Mouse (Mus musculus): ENCODE results near the gene Parvb.
A peak's percentile ranks its signal among the peaks of the same experiment; 100 is the strongest.

Parvb gene

GRCm38 (mm10) chr15:84223423-84223822, 8.4 kb upstream of the Parvb start:
- peaks cover 12% of the 10 kb centered on the region; the same call in 1 of the 2 replicates for H3K27me3 ChIP-seq (ENCODE audit: insufficient read depth, low read length)
- no peaks in the 10 kb centered on the region for H3K36me3 ChIP-seq (ENCODE audit: insufficient read depth, low read length)
- H3K9me3 ChIP-seq (ENCODE audit: low read length): peaks cover 3% of the 10 kb centered on the region
- no peak for TF ChIP-seq NANOG (IDR thresholded peaks at IDR 0.05; ENCODE audit: borderline replicate concordance, low read length)
- no peak for TF ChIP-seq POU5F1 (IDR thresholded peaks at IDR 0.05; ENCODE audit: borderline replicate concordance, low read length)
- H3K4me3 ChIP-seq (replicated peaks; ENCODE audit: low read length): no peak overlapping the region
- peaks cover 55% of the 10 kb centered on the region for H3K4me1 ChIP-seq (replicated peaks; ENCODE audit: low read depth, low read length)

- TF ChIP-seq NANOG (IDR thresholded peaks at IDR 0.05; ENCODE audit: borderline replicate concordance, low read length): no peak
- TF ChIP-seq POU5F1 (IDR thresholded peaks at IDR 0.05; ENCODE audit: borderline replicate concordance, low read length): no peak
- no peak for TF ChIP-seq CTCF (conservative IDR thresholded peaks at IDR 0.05; ENCODE audit: low read length)
- H3K4me1 ChIP-seq (replicated peaks; ENCODE audit: low read depth, low read length): peaks cover 46% of the 10 kb centered on the region
- H3K36me3 ChIP-seq (ENCODE audit: insufficient read depth, low read length): no peaks in the 10 kb centered on the region
- H3K27me3 ChIP-seq (ENCODE audit: insufficient read depth, low read length): peaks cover 6% of the 10 kb centered on the region; the same call in 1 of the 2 replicates
- no peak overlapping the region for H3K4me3 ChIP-seq (replicated peaks; ENCODE audit: low read length)
- peaks cover 3% of the 10 kb centered on the region for H3K9me3 ChIP-seq (ENCODE audit: low read length)
These were observed 7.1 kb upstream of the Parvb start for GRCm38 (mm10) chr15:84224779-84225178.

GRCm38 (mm10) chr15:84226918-84227317, 4.9 kb upstream of the Parvb start:
- peaks cover 65% of the 10 kb centered on the region for H3K4me1 ChIP-seq (replicated peaks; ENCODE audit: low read depth, low read length)
- TF ChIP-seq CTCF (conservative IDR thresholded peaks at IDR 0.05; ENCODE audit: low read length) (no peak), NANOG (IDR thresholded peaks at IDR 0.05; ENCODE audit: borderline replicate concordance, low read length) (no peak), POU5F1 (IDR thresholded peaks at IDR 0.05; ENCODE audit: borderline replicate concordance, low read length) (no peak)
- H3K36me3 ChIP-seq (ENCODE audit: insufficient read depth, low read length): no peaks in the 10 kb centered on the region
- H3K27me3 ChIP-seq (ENCODE audit: insufficient read depth, low read length): peaks cover 14% of the 10 kb centered on the region
- no peak overlapping the region for H3K4me3 ChIP-seq (replicated peaks; ENCODE audit: low read length)
- H3K9me3 ChIP-seq (ENCODE audit: low read length): no peaks in the 10 kb centered on the region

GRCm38 (mm10) chr15:84230661-84231060, 1.2 kb upstream of the Parvb start:
- TF ChIP-seq NANOG (IDR thresholded peaks at IDR 0.05; ENCODE audit: borderline replicate concordance, low read length): no peak
- no peak for TF ChIP-seq POU5F1 (IDR thresholded peaks at IDR 0.05; ENCODE audit: borderline replicate concordance, low read length)
- TF ChIP-seq CTCF (conservative IDR thresholded peaks at IDR 0.05; ENCODE audit: low read length): no peak
- Histone ChIP-seq H3K36me3 (ENCODE audit: insufficient read depth, low read length) (0 out of 2 replicates have a peak, but pooled peaks cover 4% of the 10 kb centered on the region), H3K4me1 (replicated peaks; ENCODE audit: low read depth, low read length) (peaks cover 77% of the 10 kb centered on the region), H3K9me3 (ENCODE audit: low read length) (no peaks in the 10 kb centered on the region), H3K27me3 (ENCODE audit: insufficient read depth, low read length) (peaks cover 14% of the 10 kb centered on the region), H3K4me3 (replicated peaks; ENCODE audit: low read length) (peak overlapping the region; percentile 87)

- TF ChIP-seq NANOG (IDR thresholded peaks at IDR 0.05; ENCODE audit: borderline replicate concordance, low read length) (no peak), POU5F1 (IDR thresholded peaks at IDR 0.05; ENCODE audit: borderline replicate concordance, low read length) (no peak), CTCF (conservative IDR thresholded peaks at IDR 0.05; ENCODE audit: low read length) (no peak)
- peaks cover 77% of the 10 kb centered on the region for H3K4me1 ChIP-seq (replicated peaks; ENCODE audit: low read depth, low read length)
These were observed 630 bp upstream of the Parvb start for GRCm38 (mm10) chr15:84231113-84231712.

GRCm38 (mm10) chr15:84232609-84233008, 766 bp downstream of the Parvb start:
- Histone ChIP-seq H3K9me3 (ENCODE audit: low read length) (no peaks in the 10 kb centered on the region), H3K4me1 (replicated peaks; ENCODE audit: low read depth, low read length) (peaks cover 79% of the 10 kb centered on the region), H3K27me3 (ENCODE audit: insufficient read depth, low read length) (peaks cover 14% of the 10 kb centered on the region)

More at GRCm38 (mm10) chr15:84231113-84231712, 630 bp upstream of the Parvb start:
- H3K9me3 ChIP-seq (ENCODE audit: low read length): no peaks in the 10 kb centered on the region
- H3K4me3 ChIP-seq (replicated peaks; ENCODE audit: low read length): peak overlapping the region; percentile 87
- peaks cover 6% of the 10 kb centered on the region; the same call in 1 of the 2 replicates for H3K36me3 ChIP-seq (ENCODE audit: insufficient read depth, low read length)
- peaks cover 14% of the 10 kb centered on the region for H3K27me3 ChIP-seq (ENCODE audit: insufficient read depth, low read length)

GRCm38 (mm10) chr15:84234794-84235581, 3.1 kb downstream of the Parvb start:
- Histone ChIP-seq H3K4me1 (replicated peaks; ENCODE audit: low read depth, low read length) (peaks cover 88% of the 10 kb centered on the region), H3K27me3 (ENCODE audit: insufficient read depth, low read length) (peaks cover 19% of the 10 kb centered on the region), H3K4me3 (replicated peaks; ENCODE audit: low read length) (peak overlapping the region; percentile 49), H3K9me3 (ENCODE audit: low read length) (no peaks in the 10 kb centered on the region), H3K36me3 (ENCODE audit: insufficient read depth, low read length) (peaks cover 19% of the 10 kb centered on the region)
- TF ChIP-seq CTCF (conservative IDR thresholded peaks at IDR 0.05; ENCODE audit: low read length) (peak; percentile 57), NANOG (IDR thresholded peaks at IDR 0.05; ENCODE audit: borderline replicate concordance, low read length) (no peak), POU5F1 (IDR thresholded peaks at IDR 0.05; ENCODE audit: borderline replicate concordance, low read length) (no peak)

More at GRCm38 (mm10) chr15:84232609-84233008, 766 bp downstream of the Parvb start:
- peak overlapping the region; percentile 87 for H3K4me3 ChIP-seq (replicated peaks; ENCODE audit: low read length)
- H3K36me3 ChIP-seq (ENCODE audit: insufficient read depth, low read length): peaks cover 12% of the 10 kb centered on the region
- TF ChIP-seq POU5F1 (IDR thresholded peaks at IDR 0.05; ENCODE audit: borderline replicate concordance, low read length) (no peak), NANOG (IDR thresholded peaks at IDR 0.05; ENCODE audit: borderline replicate concordance, low read length) (no peak), CTCF (conservative IDR thresholded peaks at IDR 0.05; ENCODE audit: low read length) (no peak)

- Histone ChIP-seq H3K27me3 (ENCODE audit: insufficient read depth, low read length) (peaks cover 16% of the 10 kb centered on the region), H3K9me3 (ENCODE audit: low read length) (no peaks in the 10 kb centered on the region), H3K4me1 (replicated peaks; ENCODE audit: low read depth, low read length) (peaks cover 90% of the 10 kb centered on the region), H3K36me3 (ENCODE audit: insufficient read depth, low read length) (peaks cover 19% of the 10 kb centered on the region), H3K4me3 (replicated peaks; ENCODE audit: low read length) (peak overlapping the region; percentile 49)
- TF ChIP-seq NANOG (IDR thresholded peaks at IDR 0.05; ENCODE audit: borderline replicate concordance, low read length): peak; percentile 86
- TF ChIP-seq POU5F1 (IDR thresholded peaks at IDR 0.05; ENCODE audit: borderline replicate concordance, low read length): no peak
These were observed 3.8 kb downstream of the Parvb start for GRCm38 (mm10) chr15:84235646-84236045.
